In the genomic region with DNA sequence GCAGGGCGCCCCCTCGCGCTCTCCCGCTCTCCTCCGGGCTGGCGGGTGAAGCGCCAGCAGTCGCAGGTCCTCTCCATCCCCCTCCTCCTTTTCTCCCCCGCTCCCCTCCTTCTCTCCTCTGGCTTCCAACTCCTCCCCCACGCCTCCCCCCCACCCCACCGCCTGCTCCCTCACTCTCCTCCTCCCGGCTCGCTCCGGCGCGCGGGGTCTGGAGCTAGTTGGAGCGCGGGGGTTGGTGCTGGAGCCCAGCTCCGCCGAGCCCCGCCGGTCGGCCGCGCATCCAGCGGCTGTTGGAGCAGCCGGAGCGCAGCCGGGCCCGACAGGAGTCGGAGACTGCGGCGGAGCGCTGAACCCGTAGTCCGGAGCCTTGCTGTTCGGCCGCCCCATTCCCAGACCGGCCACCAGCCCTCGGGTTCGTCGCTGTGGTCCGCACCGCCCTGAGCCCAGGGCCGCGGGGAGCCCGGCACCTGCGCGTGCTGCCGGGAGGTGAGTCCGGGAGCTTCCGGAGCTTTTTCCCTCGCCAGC, we compare ENCODE assay signal across 8 mouse cellular contexts. TPM values are rescaled to one million over a fixed set of nuclear protein-coding genes. Genes with fewer than 3 reads are reported as not detected.
DNase-seq lines count a peak whose midpoint lies in the region; ATAC-seq and TF ChIP-seq lines count a peak whose summit lies in the region.

A gene (plus strand): TSS at position 29 of the 525 bp plus-strand sequence.

- peak; percentile 11 for TF ChIP-seq CTCF in C2C12 (IDR thresholded peaks at IDR 0.05; ENCODE audit: control insufficient read depth, insufficient read depth, insufficient read length)

- DNase-seq in adrenal gland, postnatal 25 days, result peak; percentile 59
- DNase-seq in forebrain, embryonic 10.5 days (ENCODE audit: extremely low spot score, low spot score), result peak; percentile 90
- peak; percentile 54 for DNase-seq in heart, postnatal 4 days
- DNase-seq in layer of hippocampus, adult 8-10 months (ENCODE audit: low spot score in 2 of 2), result peak in 1 of 2 experiments; percentile 25
- peak; percentile 53 for DNase-seq in right cerebral cortex, adult 18-20 months
- DNase-seq in thymus, adult 18-20 months, result no peak

- H3K79me3 ChIP-seq in C2C12 (ENCODE audit: low read depth), result no peaks in the 10 kb centered on the region

- WGBS in forebrain, embryonic 10.5 days, result under 1% methylated on average over 54 of the region's 54 CpGs
- under 1% methylated on average over 51 of the region's 54 CpGs for WGBS in lung, embryonic 16.5 days

- no peaks in the 10 kb centered on the region for H3K36me3 ChIP-seq in C2C12 (ENCODE audit: control insufficient read depth, insufficient read depth)
- H3K36me3 ChIP-seq in forebrain, embryonic 10.5 days (replicated peaks), result peaks cover 28% of the 10 kb centered on the region
- no peaks in the 10 kb centered on the region for H3K36me3 ChIP-seq in lung, embryonic 16.5 days (ENCODE audit: control insufficient read depth, insufficient read depth, low read length)

- peak; percentile 84 for ATAC-seq in lung, embryonic 16.5 days (ENCODE audit: low read depth)

- H3K4me3 ChIP-seq in C2C12 (ENCODE audit: insufficient read depth, poor library complexity, severe bottlenecking), result no peak within 1 kb of the TSS
- peak within 1 kb of the TSS; percentile 86 for H3K4me3 ChIP-seq in forebrain, embryonic 10.5 days
- peak within 1 kb of the TSS; percentile 59 for H3K4me3 ChIP-seq in lung, embryonic 16.5 days (ENCODE audit: low read length)

- H3K4me2 ChIP-seq in lung, embryonic 16.5 days (ENCODE audit: low read depth, low read length), result peak within 1 kb of the TSS; percentile 97

- no peak within 1 kb of the TSS for H3ac ChIP-seq in C2C12 (ENCODE audit: control insufficient read depth, insufficient read length, low read depth)

- peaks cover 51% of the 10 kb centered on the region for H3K4me1 ChIP-seq in forebrain, embryonic 10.5 days
- peaks cover 17% of the 10 kb centered on the region; the same call in 1 of the 2 replicates for H3K4me1 ChIP-seq in lung, embryonic 16.5 days (replicated peaks; ENCODE audit: control insufficient read depth, insufficient read depth, low read length)

- H3K79me2 ChIP-seq in C2C12 (ENCODE audit: control insufficient read depth, insufficient read depth), result no peaks in the 10 kb centered on the region

- H3K9ac ChIP-seq in lung, embryonic 16.5 days (ENCODE audit: low read length), result peak within 1 kb of the TSS; percentile 65

- no peaks in the 10 kb centered on the region; the same call in 1 of the 2 replicates for H3K9me3 ChIP-seq in forebrain, embryonic 10.5 days
- no peaks in the 10 kb centered on the region for H3K9me3 ChIP-seq in lung, embryonic 16.5 days (ENCODE audit: control insufficient read depth, low read length)

- peak within 1 kb of the TSS; percentile 97 for H3K27ac ChIP-seq in forebrain, embryonic 10.5 days
- H3K27ac ChIP-seq in lung, embryonic 16.5 days (ENCODE audit: low read length), result no peak within 1 kb of the TSS

- peaks cover 62% of the 10 kb centered on the region for H3K27me3 ChIP-seq in C2C12 (ENCODE audit: control insufficient read depth, insufficient read depth, insufficient read length)
- peaks cover 80% of the 10 kb centered on the region for H3K27me3 ChIP-seq in forebrain, embryonic 10.5 days (ENCODE audit: poor library complexity, severe bottlenecking)
- H3K27me3 ChIP-seq in lung, embryonic 16.5 days (ENCODE audit: control insufficient read depth, insufficient read depth, low read depth, low read length), result peaks cover 56% of the 10 kb centered on the region

TF ChIP-seq in C2C12, 6 proteins besides CTCF, POLR2A, EP300 and RAD21:
- TF ChIP-seq MAX (IDR thresholded peaks at IDR 0.05) (no peak), CEBPB (IDR thresholded peaks at IDR 0.05; ENCODE audit: low read depth) (no peak), FOSL1 (IDR thresholded peaks at IDR 0.05; ENCODE audit: insufficient read depth, low read length, poor library complexity, severe bottlenecking) (no peak)

RNA-seq across cellular contexts. Expression of the gene that starts here (rescaled TPM):
- polyA plus RNA-seq in C2C12 (2012; fragmentation: generic; extraction: Trizol), result not detected
- total RNA-seq in adrenal gland, postnatal 25 days (2021), result 5.4 and 6.4 TPM in 2 replicates
- polyA plus RNA-seq in forebrain, embryonic 10.5 days (2016; fragmentation: Nextera tagmentation; extraction: Ambion mirVana), result 35.7 and 37.5 TPM in 2 replicates
- total RNA-seq in heart, postnatal 4 days (2021), result 1 to 10 TPM; 2.1 to 2.8 TPM
- 10 to 100 TPM; 10.6 to 18.1 (median 14.0) TPM for total RNA-seq in layer of hippocampus, adult 8-10 months (2022)
- polyA plus RNA-seq in lung, embryonic 16.5 days (2015; fragmentation: Nextera tagmentation; extraction: Ambion mirVana), result 2.4 and 3.1 TPM in 2 replicates

Comparison
In these comparisons a context has a peak if more than half of its experiments do, and no peak if none do; other contexts are left out.
1. DNase-seq: peak in adrenal gland, postnatal 25 days (single experiment), forebrain, embryonic 10.5 days (single experiment), heart, postnatal 4 days (single experiment) and right cerebral cortex, adult 18-20 months (single experiment); none in thymus, adult 18-20 months (0 of 2).